Mouse (Mus musculus): ENCODE results near the gene Osr1.

Osr1 gene

DNA sequence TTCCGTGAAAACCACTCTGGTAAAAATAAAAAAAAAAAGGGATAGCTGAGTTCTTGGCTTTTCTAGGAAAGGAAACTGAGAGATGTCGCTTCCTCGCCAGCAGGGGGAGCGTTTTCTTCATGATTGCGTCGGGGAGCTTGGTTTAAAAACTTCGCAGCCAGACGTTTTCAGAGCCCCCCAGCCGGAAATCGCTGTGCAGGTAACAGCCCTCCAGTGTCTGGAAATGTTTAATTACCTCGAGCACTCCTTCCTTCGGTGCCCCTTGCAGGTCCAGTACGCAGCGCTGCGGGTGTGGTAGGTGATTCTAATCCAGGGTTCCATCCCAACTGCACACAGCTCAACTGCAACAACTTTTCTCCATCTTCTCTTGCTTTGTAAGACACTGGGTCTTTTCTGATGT is at the start of gene Osr1:
Osr1 (plus strand) TSS at position 146 of the 400 bp plus-strand sequence.
- in situ Hi-C loops (cut with MboI, MseI), result loop anchor here (10.0 kb wide), 2 partner anchors 875 to 1025 kb away; no protein-coding TSS in a partner anchor

- in situ Hi-C loops (cut with MboI, MseI), result no loop called here
Measured at GRCm38 (mm10) chr12:9550328-9550727, 19.6 kb upstream of the Osr1 start.

- in situ Hi-C loops (cut with MboI, MseI), result no loop called here
Measured at GRCm38 (mm10) chr12:9564956-9565355, 5.0 kb upstream of the Osr1 start.

DNA sequence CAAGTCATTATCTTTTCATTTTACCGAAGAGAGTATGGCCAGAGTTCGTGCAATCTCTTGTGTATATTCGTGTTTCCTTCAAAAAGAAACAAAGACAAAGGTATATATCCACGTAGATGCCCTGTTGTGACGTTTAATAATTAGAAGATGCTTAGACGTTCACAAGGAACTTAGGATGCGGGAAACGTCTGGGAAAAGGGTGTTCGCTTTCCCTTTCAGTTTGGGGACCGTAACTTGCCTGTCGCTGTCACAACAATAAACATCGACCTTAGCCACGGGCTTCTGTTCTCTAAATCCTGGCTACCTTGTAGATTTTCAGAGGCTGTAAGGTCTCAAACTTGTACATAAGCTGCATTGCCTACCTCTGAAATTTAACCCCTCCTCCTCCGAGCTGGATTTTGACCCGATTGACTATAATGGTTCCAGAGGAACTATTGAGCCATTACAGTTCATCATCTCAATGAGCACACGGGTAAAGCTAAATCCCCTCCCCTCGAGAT is 630 bp downstream of the Osr1 start:
- in situ Hi-C loops (cut with MboI, MseI), result loop anchor here (10.0 kb wide), 2 partner anchors 874 to 1024 kb away; no protein-coding TSS in a partner anchor

- in situ Hi-C loops (cut with MboI, MseI), result loop anchor here (10.0 kb wide), 2 partner anchors 873 to 1023 kb away; no protein-coding TSS in a partner anchor
Measured at GRCm38 (mm10) chr12:9571276-9571940, 1.5 kb downstream of the Osr1 start.

GRCm38 (mm10) chr12:9572022-9572421 is 2.1 kb downstream of the Osr1 start:
- in situ Hi-C loops (cut with MboI, MseI), result loop anchor here (10.0 kb wide), 2 partner anchors 873 to 1023 kb away; no protein-coding TSS in a partner anchor

DNA sequence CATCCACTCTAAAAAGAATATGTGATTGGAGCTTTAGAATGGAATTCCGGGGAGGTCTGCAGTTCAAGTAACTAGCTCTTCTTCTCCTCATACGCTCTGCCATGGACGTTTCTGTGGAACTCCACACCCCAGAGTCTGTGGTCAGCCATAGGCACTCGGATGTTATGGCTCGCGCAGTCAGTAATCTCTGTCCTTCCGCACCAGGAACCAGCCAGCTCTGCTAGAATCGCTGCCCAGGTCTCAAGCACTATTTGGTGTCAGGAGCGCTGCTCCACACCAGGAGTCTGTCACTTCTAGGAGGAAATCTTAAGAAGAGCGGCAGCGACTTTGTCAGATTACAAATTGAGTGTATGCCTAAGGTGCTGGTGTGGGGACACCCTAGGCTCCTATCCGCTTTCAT is 3.8 kb downstream of the Osr1 start:
- in situ Hi-C loops (cut with MboI, MseI), result loop anchor here (10.0 kb wide), 2 partner anchors 871 to 1021 kb away; no protein-coding TSS in a partner anchor

DNA sequence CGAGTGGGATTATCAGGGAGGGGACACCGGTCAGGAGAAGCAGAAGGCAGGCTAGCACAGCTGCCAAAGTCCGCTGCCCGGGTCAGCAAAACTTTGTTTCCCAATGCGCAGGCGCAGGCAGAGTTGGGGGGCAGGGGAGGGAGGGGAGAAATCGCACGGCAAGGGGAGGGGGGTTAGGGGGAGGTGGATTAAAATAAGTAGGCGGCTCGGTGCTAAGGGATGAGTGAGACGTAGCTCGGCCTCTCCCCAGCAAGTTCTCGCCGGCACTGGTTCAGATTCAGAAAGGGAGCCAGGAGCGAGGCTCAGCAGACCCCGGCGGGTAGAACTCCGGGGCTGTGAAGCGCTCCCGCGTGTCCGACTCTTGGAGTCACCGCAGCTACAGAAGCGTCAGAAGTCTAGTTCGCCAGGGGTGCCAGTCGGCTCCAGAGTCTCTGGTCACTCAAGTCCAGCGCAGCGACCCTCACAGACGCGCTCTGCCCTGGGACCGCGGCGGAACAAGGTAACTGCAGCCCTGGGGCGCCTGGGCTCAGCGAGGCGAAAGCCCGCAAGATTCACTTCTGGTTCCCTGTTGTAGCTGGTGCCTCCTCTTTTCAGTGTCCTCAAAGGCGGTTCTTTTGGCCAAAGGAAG is 4.4 kb downstream of the Osr1 start:
- in situ Hi-C loops (cut with MboI, MseI), result loop anchor here (10.0 kb wide), 2 partner anchors 870 to 1020 kb away; no protein-coding TSS in a partner anchor

GRCm38 (mm10) chr12:9575158-9576042 is 5.5 kb downstream of the Osr1 start:
- in situ Hi-C loops (cut with MboI, MseI), result loop anchor here (10.0 kb wide), 2 partner anchors 869 to 1019 kb away; no protein-coding TSS in a partner anchor

GRCm38 (mm10) chr12:9576043-9576538 is 6.2 kb downstream of the Osr1 start:
- in situ Hi-C loops (cut with MboI, MseI), result loop anchor here (10.0 kb wide), 2 partner anchors 869 to 1019 kb away; no protein-coding TSS in a partner anchor

GRCm38 (mm10) chr12:9577610-9578009 is 7.7 kb downstream of the Osr1 start:
- in situ Hi-C loops (cut with MboI, MseI), result loop anchor here (10.0 kb wide), 2 partner anchors 867 to 1017 kb away; no protein-coding TSS in a partner anchor

DNA sequence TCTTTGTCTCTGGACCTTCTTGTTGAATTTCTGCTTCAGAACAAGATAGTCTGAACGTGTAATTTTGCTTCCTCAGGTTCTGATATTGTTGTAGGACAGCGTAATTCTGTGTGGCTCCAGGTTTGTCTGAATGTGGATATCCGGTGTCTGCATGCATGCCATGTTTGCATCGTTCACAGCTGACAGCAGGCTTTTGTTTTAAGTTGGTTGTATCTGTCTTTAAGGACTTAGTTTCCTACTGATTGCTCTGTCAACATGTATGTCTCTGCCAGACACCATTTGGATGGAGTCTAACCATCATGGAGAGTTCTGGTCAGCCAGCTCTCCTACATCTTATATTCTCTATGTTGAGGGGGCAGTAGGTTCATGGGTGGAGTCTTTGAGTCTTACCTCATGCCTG is 8.7 kb downstream of the Osr1 start:
- in situ Hi-C loops (cut with MboI, MseI), result loop anchor here (10.0 kb wide), 2 partner anchors 866 to 1016 kb away; no protein-coding TSS in a partner anchor

GRCm38 (mm10) chr12:9579301-9580030 is 9.6 kb downstream of the Osr1 start:
- in situ Hi-C loops (cut with MboI, MseI), result loop anchor here (10.0 kb wide), 5 partner anchors 395 to 1575 kb away; partner anchors contain the start of gene Kcns3

DNA sequence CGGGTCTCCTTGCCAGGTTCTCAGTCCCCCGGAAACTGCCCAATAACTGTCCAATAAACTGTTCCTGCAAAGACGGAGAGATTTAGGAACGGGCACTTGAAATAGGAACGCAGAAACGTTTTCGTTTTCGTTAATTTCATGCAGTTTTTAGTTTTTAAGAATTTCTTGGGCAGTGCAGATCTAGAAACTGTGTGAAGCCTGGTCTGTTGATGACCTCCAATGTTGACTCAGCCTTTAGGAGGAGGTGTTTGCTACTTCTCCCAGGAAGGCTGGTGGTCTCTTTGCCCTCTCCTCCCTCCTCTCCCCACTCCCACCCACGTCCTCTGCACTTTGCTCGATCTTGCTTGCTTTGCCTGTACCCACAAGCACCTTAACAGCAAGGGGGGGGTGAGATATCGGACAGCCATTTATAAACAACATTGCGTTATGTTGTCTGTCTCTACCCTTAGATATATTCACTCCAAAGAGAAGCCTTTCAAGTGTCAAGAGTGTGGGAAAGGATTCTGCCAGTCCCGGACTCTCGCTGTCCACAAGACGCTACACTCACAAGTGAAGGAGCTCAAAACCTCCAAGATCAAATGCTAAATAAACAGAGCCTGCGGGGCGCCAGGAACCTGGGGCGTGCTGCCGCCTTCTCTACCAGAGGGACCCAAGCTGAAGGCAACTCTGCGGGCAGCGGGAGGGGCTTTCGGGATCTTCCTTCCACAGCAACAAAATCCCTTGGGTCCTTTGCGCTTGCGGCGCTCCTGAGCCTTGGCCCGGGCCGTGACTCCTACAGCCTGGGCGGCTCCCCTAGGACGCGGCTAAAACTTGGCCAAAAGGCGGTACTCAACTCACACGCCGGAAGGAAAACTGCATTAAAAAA is 10.4 kb downstream of the Osr1 start:
- in situ Hi-C loops (cut with MboI, MseI), result loop anchor here (10.0 kb wide), 3 partner anchors 395 to 1575 kb away; partner anchors contain the start of gene Kcns3

DNA sequence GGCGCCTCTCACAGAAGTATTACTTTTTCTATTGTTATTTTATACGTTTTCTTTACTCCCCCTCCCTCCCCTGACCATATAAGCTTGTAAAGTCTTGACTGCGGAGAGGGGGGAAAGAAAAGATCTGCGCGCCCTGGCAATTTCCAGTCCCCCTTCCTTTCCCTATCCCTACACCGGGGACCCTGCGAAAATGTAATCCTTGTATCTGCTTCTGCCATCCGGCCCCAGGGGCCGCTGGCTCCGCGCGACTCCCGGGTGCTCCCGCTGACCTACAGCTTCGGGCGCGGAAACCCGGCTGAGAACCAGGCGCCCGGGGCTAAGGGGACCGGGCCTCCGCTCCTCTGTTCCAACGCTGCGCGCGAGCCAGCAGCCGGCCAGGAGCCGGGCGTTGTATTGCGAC is 11.1 kb downstream of the Osr1 start:
- in situ Hi-C loops (cut with MboI, MseI), result loop anchor here (10.0 kb wide), 3 partner anchors 394 to 1574 kb away; partner anchors contain the start of gene Kcns3

DNA sequence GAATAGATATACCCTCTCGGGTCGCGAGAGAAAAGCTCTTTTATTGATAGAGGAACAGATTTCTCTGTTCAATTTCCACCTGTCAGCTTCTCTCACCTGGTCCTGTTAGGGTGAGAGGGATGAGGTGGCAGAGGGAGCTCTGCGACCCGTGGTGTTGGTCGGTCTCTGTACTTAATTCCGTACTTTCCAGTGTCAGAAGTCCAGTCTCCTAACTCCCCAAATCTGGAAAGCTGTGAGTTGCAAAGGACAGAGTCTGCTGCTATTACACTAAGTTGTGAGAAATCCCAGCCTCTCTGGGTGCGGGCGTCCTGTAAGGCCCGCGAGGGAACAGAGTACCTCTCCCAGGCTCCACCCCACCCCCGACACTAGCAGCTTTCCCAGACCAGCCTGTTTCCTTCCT is 11.6 kb downstream of the Osr1 start:
- in situ Hi-C loops (cut with MboI, MseI), result loop anchor here (10.0 kb wide), 3 partner anchors 393 to 1573 kb away; partner anchors contain the start of gene Kcns3

- in situ Hi-C loops (cut with MboI, MseI), result loop anchor here (10.0 kb wide), 3 partner anchors 392 to 1572 kb away; partner anchors contain the start of gene Kcns3
Measured at GRCm38 (mm10) chr12:9582248-9582995, 12.5 kb downstream of the Osr1 start.

- in situ Hi-C loops (cut with MboI, MseI), result loop anchor here (10.0 kb wide), 3 partner anchors 391 to 1571 kb away; partner anchors contain the start of gene Kcns3
Measured at GRCm38 (mm10) chr12:9583380-9583779, 13.5 kb downstream of the Osr1 start.

All from T-helper 1 cell (primary cell).